Mouse (Mus musculus): ENCODE results near the gene Cox7b. TPM values are rescaled to one million over a fixed set of nuclear protein-coding genes. Genes with fewer than 3 reads are reported as not detected.
"Not testable (repeated sequence)": the region's sequence is repeated elsewhere in the genome, so short reads cannot be mapped to it uniquely, and the experiment has no call there.

Gene Cox7b
- total RNA-seq (2021), result 100 to 1,000 TPM; 314 to 326 TPM
- long read RNA-seq, experiment 1, transcript Cox7b-201 (3 exons, 1,001 nt), result major isoform, 145 of 156 reads
- long read RNA-seq, experiment 1, partial matches to known transcripts, result 2 of 156 reads
- long read RNA-seq, experiment 1, other reads (novel, unspliced or antisense), result 7 of 156 reads
- long read RNA-seq, experiment 2, transcript Cox7b-201 (3 exons, 1,001 nt), result major isoform, 129 of 131 reads
- long read RNA-seq, experiment 2, partial matches to known transcripts, result 2 of 131 reads
- long read RNA-seq, experiment 2, other reads (novel, unspliced or antisense), result 0 of 131 reads

DNA sequence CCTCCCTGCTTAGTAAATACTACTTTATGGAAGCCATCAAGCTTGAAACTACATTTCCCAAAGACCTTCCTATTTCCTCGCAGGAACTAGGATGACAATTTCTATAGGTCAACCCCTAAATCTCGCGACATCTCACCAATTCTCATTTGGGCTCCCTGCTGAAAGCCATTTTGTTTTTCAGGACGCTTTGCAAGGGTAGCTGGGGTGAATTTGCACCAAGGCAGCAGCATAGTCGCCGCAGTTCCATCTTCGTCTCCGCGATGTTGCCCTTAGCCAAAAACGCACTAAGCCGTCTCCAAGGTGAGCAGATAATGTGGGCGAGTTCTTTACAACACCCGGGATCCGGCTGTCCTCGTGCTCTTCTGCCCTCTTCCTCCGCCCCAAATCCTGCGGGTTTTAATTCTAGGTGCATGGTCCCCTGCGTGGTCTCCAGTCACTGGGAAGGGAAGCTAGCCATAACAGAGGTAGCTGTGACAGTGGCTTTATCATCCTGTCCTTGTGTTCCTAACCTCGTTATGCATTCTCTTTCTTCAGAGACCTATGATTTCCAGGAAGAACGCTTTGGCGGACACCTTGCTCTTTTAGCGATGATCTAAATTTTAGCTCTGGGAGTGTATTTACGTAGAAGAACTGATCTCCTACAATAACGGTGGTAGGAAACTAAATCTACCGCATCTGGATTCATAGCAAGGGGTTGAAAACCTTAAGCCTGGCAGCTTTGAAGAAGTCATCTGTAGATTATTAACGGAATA, at the start of gene Cox7b:
Gene Cox7b, plus strand, starts transcription at position 130 of the 752 bp plus-strand sequence.
- DNase-seq (ENCODE audit: low spot score in 2 of 2), result peak; percentile 57 to 61

DNA sequence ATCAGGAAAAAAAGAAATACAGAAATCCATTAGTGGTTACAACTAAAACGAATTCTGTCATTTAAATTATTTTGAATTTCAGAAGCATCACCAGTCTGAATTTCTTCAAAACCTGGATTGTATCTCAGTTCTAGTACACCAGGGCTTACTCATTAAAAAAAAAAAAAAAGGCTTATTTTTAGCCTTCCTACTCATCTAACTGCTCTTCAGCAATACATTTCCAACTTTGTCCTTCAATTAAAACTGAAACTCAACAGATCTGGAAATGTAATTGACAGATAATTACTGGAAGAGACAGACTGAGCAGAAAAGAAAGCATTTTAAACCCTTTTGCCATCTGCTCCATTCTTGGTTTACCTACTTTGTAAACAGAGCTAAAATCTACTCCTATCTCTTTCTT, 13.9 kb upstream of the Cox7b start:
- DNase-seq (ENCODE audit: low spot score in 2 of 2), result no peak

GRCm38 (mm10) chrX:106010762-106011161, 4.7 kb upstream of the Cox7b start:
- no peak for DNase-seq (ENCODE audit: low spot score in 2 of 2)

DNA sequence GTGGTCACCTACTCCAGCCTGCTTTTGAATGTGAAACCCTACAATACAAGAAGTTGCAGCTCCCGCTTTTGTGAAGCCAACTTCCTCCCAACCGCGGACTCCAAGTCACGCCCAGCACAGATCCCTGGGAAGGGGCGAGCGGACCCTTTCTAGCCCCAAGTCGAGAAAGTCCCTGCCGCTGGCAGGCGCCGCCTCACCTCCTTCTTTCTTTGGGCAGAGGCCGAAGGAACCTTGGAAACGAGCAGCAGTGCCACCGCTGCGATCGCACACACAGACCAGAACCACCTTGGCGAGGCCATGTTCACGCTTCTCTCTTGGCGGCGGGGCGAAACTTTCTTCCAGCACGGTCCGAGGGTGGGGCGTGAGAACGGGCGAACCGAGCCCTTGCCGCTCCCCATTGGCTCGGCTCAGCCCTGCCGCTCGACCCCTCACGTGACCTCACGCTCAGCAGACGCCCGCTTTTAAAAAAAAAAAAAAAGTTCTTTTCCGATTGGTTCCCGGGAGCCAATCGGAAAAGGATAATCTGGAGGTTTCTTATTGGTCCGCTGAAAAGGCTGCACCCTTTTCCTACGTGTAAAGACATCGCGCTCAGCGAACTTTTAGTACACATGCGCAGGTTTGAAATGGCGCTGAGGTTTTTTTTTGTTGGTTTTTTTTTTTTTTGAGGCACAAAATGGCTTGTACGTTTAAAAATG, 3.9 kb upstream of the Cox7b start, which contains the start of gene Magt1:
Gene Magt1, minus strand, starts transcription at position 442 of the 695 bp plus-strand sequence.
- peak; percentile 71 to 72 for DNase-seq (ENCODE audit: low spot score in 2 of 2)

GRCm38 (mm10) chrX:106012559-106012958, 2.9 kb upstream of the Cox7b start:
- DNase-seq (ENCODE audit: low spot score in 2 of 2), result no peak

- peak; percentile 21 to 29 for DNase-seq (ENCODE audit: low spot score in 2 of 2)
Observed at GRCm38 (mm10) chrX:106013217-106013616, 2.3 kb upstream of the Cox7b start.

DNA sequence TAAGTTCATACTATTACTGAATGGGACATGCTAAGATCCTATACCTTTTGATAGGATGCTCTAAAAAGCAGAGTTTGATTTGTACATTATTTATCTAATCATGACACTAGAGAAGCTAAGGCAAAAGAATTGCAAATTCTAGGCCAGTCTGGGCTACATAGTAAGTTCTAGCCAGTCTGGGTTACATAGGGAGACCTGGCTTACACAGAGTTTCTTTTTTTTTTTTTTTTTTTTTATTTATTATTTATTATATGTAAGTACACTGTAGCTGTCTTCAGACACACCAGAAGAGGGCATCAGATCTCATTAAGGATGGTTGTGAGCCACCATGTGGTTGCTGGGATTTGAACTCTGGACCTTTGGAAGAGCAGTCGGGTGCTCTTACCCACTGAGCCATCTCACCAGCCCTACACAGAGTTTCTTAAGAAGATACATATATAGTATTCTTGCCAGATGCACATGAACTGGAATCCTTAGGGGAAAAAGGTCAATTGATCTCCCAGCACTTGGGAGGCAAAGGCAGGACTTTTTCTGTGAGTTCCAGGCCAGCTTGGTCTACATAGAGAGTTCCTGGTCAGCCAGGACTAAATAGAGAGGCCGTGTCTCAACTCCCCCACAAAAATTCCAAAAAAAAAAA, 641 bp upstream of the Cox7b start:
- not testable (repeated sequence) for DNase-seq (ENCODE audit: low spot score in 2 of 2)

- DNase-seq (ENCODE audit: low spot score in 2 of 2), result no peak
Observed at GRCm38 (mm10) chrX:106017102-106017501, 1.6 kb downstream of the Cox7b start.

DNA sequence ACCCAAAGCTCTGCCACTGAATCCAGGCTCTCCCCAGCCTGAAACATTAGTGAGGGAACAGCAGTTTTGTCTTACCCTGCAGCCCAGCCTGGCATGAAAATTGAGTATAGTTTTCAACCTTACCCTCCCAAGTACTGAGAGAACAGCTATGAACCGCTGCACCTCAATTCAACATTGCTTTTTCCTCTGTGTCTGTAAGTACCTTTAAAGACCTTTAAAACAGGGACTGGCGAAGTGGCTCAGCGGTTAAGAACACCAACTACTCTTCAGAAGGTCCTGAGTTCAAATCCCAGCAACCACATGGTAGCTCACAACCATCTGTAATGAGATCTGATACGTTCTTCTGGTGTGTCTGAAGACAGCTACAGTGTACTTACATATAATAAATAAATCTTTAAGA, 2.0 kb downstream of the Cox7b start:
- DNase-seq (ENCODE audit: low spot score in 2 of 2), result no peak

GRCm38 (mm10) chrX:106026418-106027342, 11.2 kb downstream of the Cox7b start, which contains the start of gene Atp7a:
Gene Atp7a, plus strand, starts transcription at chrX:106027276.
- peak; percentile 83 to 88 for DNase-seq (ENCODE audit: low spot score in 2 of 2)

- no peak for DNase-seq (ENCODE audit: low spot score in 2 of 2)
Observed at GRCm38 (mm10) chrX:106027343-106027674, 11.8 kb downstream of the Cox7b start.

DNA sequence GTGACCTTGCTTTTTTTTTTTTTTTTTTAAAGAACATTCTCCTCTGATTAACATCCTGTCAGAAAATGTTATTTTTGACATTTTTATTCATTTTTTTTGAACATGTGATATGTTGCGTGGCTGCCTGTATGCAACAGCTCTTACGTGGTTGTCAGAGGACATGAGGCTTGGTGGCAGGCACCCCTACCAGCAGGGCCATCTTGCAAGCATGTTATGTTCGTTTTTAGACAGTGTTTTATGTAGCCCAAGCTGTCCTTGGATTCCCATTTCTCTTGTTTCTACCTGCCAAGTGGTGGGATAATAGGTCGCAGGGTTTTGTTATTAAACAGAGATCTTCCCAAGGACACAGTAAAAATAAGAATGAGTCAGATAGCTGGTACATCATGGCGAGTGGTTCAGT, 14.7 kb downstream of the Cox7b start:
- DNase-seq (ENCODE audit: low spot score in 2 of 2), result no peak

DNA sequence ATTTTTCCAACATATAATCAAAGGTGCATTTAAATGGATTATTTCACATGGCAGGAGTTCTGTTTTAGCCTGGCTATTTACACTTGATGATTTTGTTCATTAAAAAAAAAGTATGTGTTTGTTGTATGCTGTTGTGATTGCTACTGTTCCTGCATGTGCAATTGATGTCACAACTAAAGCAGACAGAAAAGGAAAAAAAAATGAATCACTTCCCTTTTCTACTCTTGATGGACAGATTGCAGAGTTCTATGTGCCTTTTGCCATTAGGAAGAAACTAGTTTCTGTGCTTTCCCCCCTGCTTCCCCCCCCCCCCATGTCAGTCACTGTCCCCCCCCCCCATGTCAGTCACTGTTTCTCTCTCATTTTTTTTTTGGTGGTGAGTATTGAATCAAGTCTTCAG, 15.6 kb downstream of the Cox7b start:
- no peak for DNase-seq (ENCODE audit: low spot score in 2 of 2)

- no peak for DNase-seq (ENCODE audit: low spot score in 2 of 2)
Observed at GRCm38 (mm10) chrX:106035727-106036126, 20.2 kb downstream of the Cox7b start.

DNA sequence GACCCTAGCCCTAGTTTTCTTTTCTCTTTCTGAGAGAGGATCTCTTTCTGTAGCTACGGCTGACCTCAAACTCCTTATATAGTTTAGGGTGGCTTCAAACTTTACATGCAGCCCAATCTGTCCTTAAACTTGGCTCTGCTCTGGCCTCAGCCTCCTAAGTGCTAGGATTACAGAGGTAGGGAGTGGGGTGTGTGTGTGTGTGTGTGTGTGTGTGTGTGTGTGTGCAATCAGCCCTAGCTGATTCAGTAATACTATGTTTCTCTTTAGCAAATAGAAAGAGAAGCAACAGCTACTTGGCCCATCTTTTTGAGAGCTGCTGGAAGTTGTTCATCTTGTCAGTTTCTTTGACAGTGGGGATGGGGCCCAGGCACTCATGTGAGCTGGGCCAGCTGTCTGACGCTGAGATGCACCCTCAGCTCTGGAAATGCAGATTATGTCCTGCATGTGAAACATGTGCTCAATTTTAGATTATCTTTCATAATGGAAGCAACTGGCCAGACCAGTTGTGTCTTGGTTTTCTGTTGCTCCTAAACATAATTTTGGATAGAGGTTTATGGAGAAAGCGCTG, 21.8 kb downstream of the Cox7b start:
- no peak for DNase-seq (ENCODE audit: low spot score in 2 of 2)

- DNase-seq (ENCODE audit: low spot score in 2 of 2), result no peak
Observed at GRCm38 (mm10) chrX:106043863-106044617, 28.5 kb downstream of the Cox7b start.

DNA sequence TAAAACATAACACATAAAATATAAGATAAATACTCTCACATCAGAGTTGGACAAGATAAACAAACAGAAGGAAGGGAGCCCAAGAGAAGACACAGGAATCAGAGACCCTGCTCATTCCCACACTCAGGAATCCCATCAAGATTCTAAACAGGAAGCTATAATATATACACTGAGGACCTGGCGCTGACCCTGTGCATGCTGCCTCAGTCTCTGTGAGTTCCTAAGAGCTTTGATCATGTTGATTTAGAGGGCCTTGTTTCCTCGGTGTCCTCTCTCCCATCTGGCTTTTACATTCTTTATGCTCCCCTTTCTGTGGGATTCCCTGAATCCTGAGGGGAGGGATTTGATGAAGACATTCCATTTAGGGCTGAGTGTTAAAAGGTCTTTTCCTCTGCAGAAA, 30.0 kb downstream of the Cox7b start:
- no peak for DNase-seq (ENCODE audit: low spot score in 2 of 2)

- no peak for DNase-seq (ENCODE audit: low spot score in 2 of 2)
Observed at GRCm38 (mm10) chrX:106045928-106046327, 30.4 kb downstream of the Cox7b start.

- DNase-seq (ENCODE audit: low spot score in 2 of 2), result no peak
Observed at GRCm38 (mm10) chrX:106048191-106048590, 32.7 kb downstream of the Cox7b start.

All from left cerebral cortex, adult 18-20 months (tissue).